Mouse (Mus musculus) kidney, embryonic 15.5 days (tissue): ENCODE measurements around the gene Cfh. TPM values are rescaled to one million over a fixed set of nuclear protein-coding genes. Genes with fewer than 3 reads are reported as not detected.
"Not testable (repeated sequence)": the region's sequence is repeated elsewhere in the genome, so short reads cannot be mapped to it uniquely, and the experiment has no call there.

Experiments
- ATAC-seq: fragments of 200-750 bp; cut with Nextera tagmentation; replicated peaks from 2 replicates; pipeline ENCODE4 v1.8.0; 2017; ENCODE audit warnings: moderate TSS enrichment; ENCODE audit not compliant: low FRiP score
- H3K27ac ChIP-seq: fragments of 300-500 bp; sonication (generic); 2 replicates; pipeline ENCODE4 v1.5.1; 2015; ENCODE audit warnings: mild to moderate bottlenecking, inconsistent platforms
- H3K27me3 ChIP-seq: fragments of 300-500 bp; sonication (generic); 2 replicates; pipeline ENCODE4 v1.6.1; 2015; ENCODE audit warnings: inconsistent platforms
- H3K36me3 ChIP-seq: fragments of 300-500 bp; sonication (generic); 2 replicates; pipeline ENCODE4 v1.6.1; 2015; ENCODE audit warnings: inconsistent platforms
- H3K4me1 ChIP-seq: fragments of 300-500 bp; sonication (generic); 2 replicates; pipeline ENCODE4 v1.6.1; 2015; ENCODE audit warnings: inconsistent platforms
- H3K4me2 ChIP-seq: fragments of 300-500 bp; sonication (generic); 2 replicates; pipeline ENCODE4 v1.6.1; 2015; ENCODE audit warnings: moderate library complexity, mild to moderate bottlenecking, inconsistent platforms
- H3K4me3 ChIP-seq: fragments of 300-500 bp; sonication (generic); replicated peaks from 2 replicates; pipeline ENCODE4 v1.5.1; 2015; ENCODE audit warnings: mild to moderate bottlenecking, inconsistent platforms
- H3K9ac ChIP-seq: fragments of 300-500 bp; sonication (generic); 2 replicates; pipeline ENCODE4 v1.6.1; 2015; ENCODE audit warnings: mild to moderate bottlenecking, inconsistent platforms
- H3K9me3 ChIP-seq: fragments of 300-500 bp; sonication (generic); replicated peaks from 2 replicates; pipeline ENCODE4 v1.6.1; 2016; ENCODE audit warnings: inconsistent platforms
- WGBS: fragments of 180-500 bp; shearing (Covaris S2); methylation state at CpG from one replicate; pipeline ENCODE4 v1.1.7; 2015; ENCODE audit warnings: mixed read lengths; 5-methylcytosine and 5-hydroxymethylcytosine counted together
- polyA plus RNA-seq: library from polyadenylated mRNA; unstranded; fragments of >200 nt; fragmentation: Nextera tagmentation; extraction: Ambion mirVana; gene quantifications from 2 replicates; pipeline ENCODE4 v1.2.1, GENCODE M21; 2015

Cfh gene
- 150 and 160 TPM in 2 replicates for polyA plus RNA-seq

- H3K4me2 ChIP-seq, H3K4me1 ChIP-seq, H3K27me3 ChIP-seq, H3K9ac ChIP-seq, H3K9me3 ChIP-seq, ATAC-seq, H3K36me3 ChIP-seq: not testable (repeated sequence)
- peak within 1 kb of the TSS; percentile 31 for H3K4me3 ChIP-seq
- peak within 1 kb of the TSS; percentile 25 for H3K27ac ChIP-seq
Measured at GRCm38 (mm10) chr1:140183664-140184063, at the start of gene Cfh. Gene Cfh, minus strand, starts transcription at chr1:140183764.

- H3K4me2 ChIP-seq = no peak overlapping the region
- no peak overlapping the region for H3K27ac ChIP-seq
- 82% methylated on average over 8 of the region's 8 CpGs for WGBS
- no peaks in the 10 kb centered on the region for H3K4me1 ChIP-seq
- H3K4me3 ChIP-seq = no peak overlapping the region
- ATAC-seq = no peak
- no peak overlapping the region for H3K9ac ChIP-seq
- no peaks in the 10 kb centered on the region for H3K36me3 ChIP-seq
- no peaks in the 10 kb centered on the region for H3K27me3 ChIP-seq
- no peaks in the 10 kb centered on the region for H3K9me3 ChIP-seq
Measured at GRCm38 (mm10) chr1:140226673-140227072, 43.1 kb upstream of the Cfh start.

GRCm38 (mm10) chr1:140225221-140225620 is 41.7 kb upstream of the Cfh start:
- H3K4me1 ChIP-seq = no peaks in the 10 kb centered on the region
- no peak; the same call in 1 of the 2 replicates for ATAC-seq
- H3K4me3 ChIP-seq = no peak overlapping the region
- no peak overlapping the region for H3K27ac ChIP-seq
- WGBS = 36% methylated on average over 3 of the region's 3 CpGs
- H3K4me2 ChIP-seq = no peak overlapping the region
- no peak overlapping the region for H3K9ac ChIP-seq
- H3K9me3 ChIP-seq = no peaks in the 10 kb centered on the region
- H3K36me3 ChIP-seq = no peaks in the 10 kb centered on the region
- H3K27me3 ChIP-seq = no peaks in the 10 kb centered on the region

GRCm38 (mm10) chr1:140205329-140205728 is 21.8 kb upstream of the Cfh start:
- no peak for ATAC-seq
- Histone ChIP-seq H3K9ac (no peak overlapping the region), H3K27ac (no peak overlapping the region), H3K4me2 (no peak overlapping the region), H3K36me3 (no peaks in the 10 kb centered on the region), H3K4me1 (no peaks in the 10 kb centered on the region), H3K27me3 (no peaks in the 10 kb centered on the region), H3K4me3 (no peak overlapping the region), H3K9me3 (0 out of 2 replicates have a peak, but pooled peaks cover under 1% of the 10 kb centered on the region)
- WGBS = 83% methylated on average over 2 of the region's 2 CpGs

DNA sequence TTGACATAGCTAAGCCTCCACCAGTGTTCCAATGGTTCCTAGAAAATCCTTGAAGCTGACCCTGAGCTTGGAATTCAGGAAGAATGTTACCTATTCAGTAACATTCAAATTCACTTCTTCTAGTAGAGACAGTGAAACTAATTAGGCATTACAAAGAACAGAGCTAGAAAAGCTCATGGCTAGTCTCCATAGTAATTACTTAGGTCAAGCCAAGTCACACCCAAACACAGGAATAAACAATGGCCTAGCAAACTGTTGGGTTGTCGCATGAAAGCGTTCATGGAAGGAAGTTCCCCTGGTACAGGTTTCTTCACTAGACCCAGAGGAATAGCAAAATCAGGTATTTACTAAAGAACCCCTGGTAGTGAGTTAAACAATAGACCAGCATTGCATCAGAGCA is 4.9 kb upstream of the Cfh start:
- H3K4me1 ChIP-seq, H3K9me3 ChIP-seq, H3K36me3 ChIP-seq, H3K4me3 ChIP-seq, H3K27ac ChIP-seq, ATAC-seq, H3K9ac ChIP-seq, H3K27me3 ChIP-seq, H3K4me2 ChIP-seq: not testable (repeated sequence)
- 88% methylated on average over 2 of the region's 2 CpGs for WGBS

DNA sequence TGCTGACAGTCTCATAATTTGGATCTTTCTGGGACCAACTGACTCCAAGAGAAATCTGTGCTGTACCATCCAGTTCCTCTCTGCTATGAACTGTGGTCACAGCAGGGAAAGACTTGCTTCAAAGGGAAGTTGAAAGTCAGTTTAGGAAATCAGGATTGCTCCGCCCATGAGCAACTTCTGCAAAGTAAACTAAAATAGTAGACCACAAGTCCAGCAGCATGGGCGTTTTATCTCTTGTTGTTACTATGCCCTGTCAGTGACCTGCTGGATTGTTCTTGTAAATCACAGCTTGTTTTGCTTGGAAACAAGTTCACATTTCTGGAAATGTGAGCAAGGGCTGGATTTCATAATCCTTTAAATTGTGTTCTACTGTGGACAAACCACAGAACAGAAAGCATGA is 356 bp downstream of the Cfh start:
- Histone ChIP-seq H3K4me1 (no peaks in the 10 kb centered on the region), H3K27me3 (no peaks in the 10 kb centered on the region), H3K4me2 (no peak overlapping the region), H3K4me3 (peak overlapping the region; percentile 31), H3K27ac (peak overlapping the region; percentile 25), H3K9me3 (no peaks in the 10 kb centered on the region), H3K36me3 (no peaks in the 10 kb centered on the region), H3K9ac (no peak overlapping the region)
- 22% methylated on average over 2 of the region's 2 CpGs for WGBS
- ATAC-seq = peak; percentile 88

DNA sequence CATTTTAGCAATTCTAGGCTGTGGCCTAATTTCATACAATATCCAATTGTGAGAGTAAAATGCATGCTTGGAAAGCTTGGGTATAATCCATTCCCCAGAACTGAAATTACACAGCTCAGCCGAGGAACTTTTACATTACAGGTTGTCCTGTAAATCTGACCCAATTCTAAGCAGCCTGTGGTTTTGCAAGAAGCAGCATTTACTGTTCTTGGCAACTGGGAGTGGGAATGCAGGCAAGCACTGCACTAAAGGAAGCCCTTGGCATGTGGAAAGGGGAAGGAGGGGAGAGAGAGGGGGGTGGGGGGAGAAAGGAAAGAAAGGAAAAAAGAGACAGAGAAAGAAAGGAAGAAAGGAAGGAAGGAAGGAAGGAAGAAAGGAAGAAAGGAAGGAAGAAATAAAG is 3.4 kb downstream of the Cfh start:
- H3K4me1 ChIP-seq = no peaks in the 10 kb centered on the region
- H3K9me3 ChIP-seq = no peaks in the 10 kb centered on the region
- 74% methylated on average over 1 of the region's 1 CpGs for WGBS
- H3K9ac ChIP-seq = no peak overlapping the region
- no peaks in the 10 kb centered on the region for H3K36me3 ChIP-seq
- ATAC-seq = no peak
- H3K4me2 ChIP-seq = no peak overlapping the region
- no peaks in the 10 kb centered on the region for H3K27me3 ChIP-seq
- 0 out of 2 replicates have a peak overlapping the region, but pooled peaks have one; percentile 4 for H3K4me3 ChIP-seq
- no peak overlapping the region for H3K27ac ChIP-seq

GRCm38 (mm10) chr1:140175442-140175841 is 8.1 kb downstream of the Cfh start:
- Histone ChIP-seq H3K9me3 (no peaks in the 10 kb centered on the region), H3K4me2 (no peak overlapping the region), H3K4me3 (no peak overlapping the region), H3K27me3 (no peaks in the 10 kb centered on the region), H3K9ac (no peak overlapping the region), H3K27ac (no peak overlapping the region), H3K4me1 (no peaks in the 10 kb centered on the region), H3K36me3 (no peaks in the 10 kb centered on the region)
- no peak for ATAC-seq
- WGBS = 80% methylated on average over 2 of the region's 2 CpGs

GRCm38 (mm10) chr1:140171581-140172154 is 11.9 kb downstream of the Cfh start:
- H3K9me3 ChIP-seq = no peaks in the 10 kb centered on the region
- H3K9ac ChIP-seq = no peak overlapping the region
- 0 out of 2 replicates have a peak, but pooled peaks cover 4% of the 10 kb centered on the region for H3K36me3 ChIP-seq
- no peak overlapping the region for H3K27ac ChIP-seq
- H3K4me3 ChIP-seq = no peak overlapping the region
- H3K4me1 ChIP-seq = no peaks in the 10 kb centered on the region
- ATAC-seq = no peak
- H3K27me3 ChIP-seq = no peaks in the 10 kb centered on the region
- 38% methylated on average over 4 of the region's 4 CpGs for WGBS
- H3K4me2 ChIP-seq = no peak overlapping the region

DNA sequence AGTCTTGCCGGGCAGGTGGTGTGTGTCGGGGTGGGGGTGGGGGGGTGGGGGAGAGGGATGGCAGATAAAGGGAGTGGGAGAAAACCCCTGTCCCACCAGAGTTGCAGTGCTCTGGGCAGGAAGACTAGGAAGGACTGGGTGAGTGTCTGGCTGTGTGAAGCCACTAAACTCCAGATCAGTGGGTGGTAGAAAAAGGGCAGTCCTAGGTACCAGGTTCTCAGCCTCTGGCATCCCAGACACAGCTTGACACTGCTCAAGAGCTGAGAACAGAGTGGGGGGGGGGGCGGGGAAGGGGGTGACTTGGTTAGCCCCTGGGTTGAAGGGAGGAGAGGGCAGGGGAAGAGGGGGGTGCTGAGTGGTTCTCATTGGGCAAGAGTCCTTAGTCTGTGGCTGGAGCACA is 24.6 kb downstream of the Cfh start:
- Histone ChIP-seq H3K4me2 (no peak overlapping the region), H3K9me3 (no peaks in the 10 kb centered on the region), H3K4me1 (no peaks in the 10 kb centered on the region), H3K27ac (no peak overlapping the region), H3K4me3 (no peak overlapping the region), H3K36me3 (0 out of 2 replicates have a peak, but pooled peaks cover 10% of the 10 kb centered on the region), H3K27me3 (no peaks in the 10 kb centered on the region), H3K9ac (no peak overlapping the region)
- ATAC-seq = no peak
- WGBS = 89% methylated on average over 2 of the region's 3 CpGs

DNA sequence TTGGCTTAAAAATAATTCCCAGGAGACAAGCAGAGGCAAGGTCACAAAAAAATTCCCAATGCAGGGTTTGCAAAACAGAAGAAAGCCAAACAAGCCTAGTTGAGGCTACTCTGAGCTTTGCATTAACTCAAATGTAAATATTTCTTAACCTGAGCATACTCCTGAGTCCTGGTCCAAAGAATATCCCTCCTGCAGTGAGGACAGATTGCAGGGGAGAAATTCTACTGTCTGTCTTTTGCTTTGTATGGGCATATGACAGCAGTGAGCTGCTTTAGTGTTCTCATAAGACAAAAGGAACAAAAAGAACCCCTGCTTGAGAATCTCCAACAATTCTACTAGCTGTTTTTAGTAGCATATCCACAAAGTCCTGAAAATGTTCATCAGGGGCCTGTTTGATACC is 114.1 kb downstream of the Cfh start:
- Histone ChIP-seq H3K36me3 (no peaks in the 10 kb centered on the region), H3K4me2 (no peak overlapping the region), H3K27ac (no peak overlapping the region), H3K4me3 (no peak overlapping the region), H3K9me3 (no peaks in the 10 kb centered on the region), H3K27me3 (no peaks in the 10 kb centered on the region), H3K4me1 (no peaks in the 10 kb centered on the region), H3K9ac (no peak overlapping the region)
- no peak for ATAC-seq
